Mouse (Mus musculus): ENCODE measurements around the gene Slc39a7. TPM values are rescaled to one million over a fixed set of nuclear protein-coding genes. Genes with fewer than 3 reads are reported as not detected.

The Slc39a7 gene
- polyA plus RNA-seq, 1 experiment from 2014 or later, result 227 TPM

GRCm38 (mm10) chr17:34028501-34029149 lies 2.9 kb downstream of the Slc39a7 start:
- no peak for DNase-seq (ENCODE audit: low spot score)
- no peaks in the 10 kb centered on the region for H3K9me3 ChIP-seq (replicated peaks)
- no peaks in the 10 kb centered on the region for H3K27me3 ChIP-seq (ENCODE audit: low read depth, poor library complexity, severe bottlenecking)
- H3K36me3 ChIP-seq, result peaks cover 41% of the 10 kb centered on the region
- peak overlapping the region; percentile 100 for H3K27ac ChIP-seq (replicated peaks)
- peak overlapping the region; percentile 99 for H3K4me3 ChIP-seq
- H3K4me1 ChIP-seq, result peaks cover 78% of the 10 kb centered on the region
- WGBS, result 47% methylated on average over 17 of the region's 17 CpGs

GRCm38 (mm10) chr17:34027656-34028223 lies 3.7 kb downstream of the Slc39a7 start, which contains the start of gene H2-Ke6:
H2-Ke6 (minus strand) TSS chr17:34028060.
- peaks cover 78% of the 10 kb centered on the region for H3K4me1 ChIP-seq

GRCm38 (mm10) chr17:34026917-34027655 lies 4.4 kb downstream of the Slc39a7 start:
- H3K27me3 ChIP-seq (ENCODE audit: low read depth, poor library complexity, severe bottlenecking), result no peaks in the 10 kb centered on the region
- peak; percentile 52 for DNase-seq (ENCODE audit: low spot score)
- 2% methylated on average over 36 of the region's 36 CpGs for WGBS
- H3K4me3 ChIP-seq, result peak overlapping the region; percentile 99
- H3K27ac ChIP-seq (replicated peaks), result peak overlapping the region; percentile 100
- H3K4me1 ChIP-seq, result peaks cover 78% of the 10 kb centered on the region
- H3K9me3 ChIP-seq (replicated peaks), result peaks cover 14% of the 10 kb centered on the region
- peaks cover 50% of the 10 kb centered on the region for H3K36me3 ChIP-seq

More at GRCm38 (mm10) chr17:34027656-34028223, 3.7 kb downstream of the Slc39a7 start, which contains the start of gene H2-Ke6:
- Histone ChIP-seq H3K27ac (replicated peaks) (peak within 1 kb of the TSS; percentile 100), H3K27me3 (ENCODE audit: low read depth, poor library complexity, severe bottlenecking) (no peaks in the 10 kb centered on the region), H3K4me3 (peak within 1 kb of the TSS; percentile 99), H3K9me3 (replicated peaks) (peaks cover 7% of the 10 kb centered on the region), H3K36me3 (peaks cover 44% of the 10 kb centered on the region)
- WGBS, result under 1% methylated on average over 49 of the region's 49 CpGs
- DNase-seq (ENCODE audit: low spot score), result peak; percentile 98

GRCm38 (mm10) chr17:34026221-34026620 lies 5.3 kb downstream of the Slc39a7 start:
- H3K27me3 ChIP-seq (ENCODE audit: low read depth, poor library complexity, severe bottlenecking), result no peaks in the 10 kb centered on the region
- 14% methylated on average over 2 of the region's 2 CpGs for WGBS
- H3K9me3 ChIP-seq (replicated peaks), result peaks cover 22% of the 10 kb centered on the region
- H3K4me3 ChIP-seq, result peak overlapping the region; percentile 99
- peak overlapping the region; percentile 100 for H3K27ac ChIP-seq (replicated peaks)
- no peak for DNase-seq (ENCODE audit: low spot score)
- H3K36me3 ChIP-seq, result peaks cover 59% of the 10 kb centered on the region
- H3K4me1 ChIP-seq, result peaks cover 80% of the 10 kb centered on the region

- DNase-seq (ENCODE audit: low spot score), result peak; percentile 99
- Histone ChIP-seq H3K4me1 (peaks cover 77% of the 10 kb centered on the region), H3K9me3 (replicated peaks) (peaks cover 26% of the 10 kb centered on the region), H3K27ac (replicated peaks) (peak overlapping the region; percentile 100), H3K4me3 (peak overlapping the region; percentile 99), H3K27me3 (ENCODE audit: low read depth, poor library complexity, severe bottlenecking) (no peaks in the 10 kb centered on the region), H3K36me3 (peaks cover 63% of the 10 kb centered on the region)
- WGBS, result 2% methylated on average over 7 of the region's 7 CpGs
Measured at GRCm38 (mm10) chr17:34025756-34026151, 5.7 kb downstream of the Slc39a7 start.

GRCm38 (mm10) chr17:34024861-34025755 lies 6.4 kb downstream of the Slc39a7 start:
- WGBS, result under 1% methylated on average over 57 of the region's 57 CpGs

GRCm38 (mm10) chr17:34024317-34024821 lies 7.1 kb downstream of the Slc39a7 start, which contains the start of gene Ring1:
Ring1 (minus strand) TSS chr17:34024680.
- peaks cover 63% of the 10 kb centered on the region for H3K36me3 ChIP-seq
- H3K4me3 ChIP-seq, result peak within 1 kb of the TSS; percentile 99
- H3K9me3 ChIP-seq (replicated peaks), result peaks cover 40% of the 10 kb centered on the region
- DNase-seq (ENCODE audit: low spot score), result peak; percentile 96
- H3K27ac ChIP-seq (replicated peaks), result peak within 1 kb of the TSS; percentile 100
- H3K4me1 ChIP-seq, result peaks cover 64% of the 10 kb centered on the region
- WGBS, result under 1% methylated on average over 50 of the region's 58 CpGs
- no peaks in the 10 kb centered on the region for H3K27me3 ChIP-seq (ENCODE audit: low read depth, poor library complexity, severe bottlenecking)

More at GRCm38 (mm10) chr17:34024861-34025755, 6.4 kb downstream of the Slc39a7 start:
- Histone ChIP-seq H3K4me3 (peak overlapping the region; percentile 99), H3K27ac (replicated peaks) (peak overlapping the region; percentile 100), H3K4me1 (peaks cover 71% of the 10 kb centered on the region), H3K27me3 (ENCODE audit: low read depth, poor library complexity, severe bottlenecking) (no peaks in the 10 kb centered on the region), H3K36me3 (peaks cover 63% of the 10 kb centered on the region), H3K9me3 (replicated peaks) (peaks cover 33% of the 10 kb centered on the region)
- peak; percentile 94 for DNase-seq (ENCODE audit: low spot score)

- peak overlapping the region; percentile 100 for H3K27ac ChIP-seq (replicated peaks)
- peaks cover 62% of the 10 kb centered on the region for H3K36me3 ChIP-seq
- peaks cover 57% of the 10 kb centered on the region for H3K4me1 ChIP-seq
- WGBS, result 68% methylated on average over 9 of the region's 9 CpGs
- no peak for DNase-seq (ENCODE audit: low spot score)
- H3K9me3 ChIP-seq (replicated peaks), result peaks cover 45% of the 10 kb centered on the region
- H3K4me3 ChIP-seq, result peak overlapping the region; percentile 99
- H3K27me3 ChIP-seq (ENCODE audit: low read depth, poor library complexity, severe bottlenecking), result no peaks in the 10 kb centered on the region
Measured at GRCm38 (mm10) chr17:34023678-34024077, 7.8 kb downstream of the Slc39a7 start.

GRCm38 (mm10) chr17:34022987-34023386 lies 8.5 kb downstream of the Slc39a7 start:
- Histone ChIP-seq H3K36me3 (peaks cover 60% of the 10 kb centered on the region), H3K4me3 (peak overlapping the region; percentile 99), H3K27me3 (ENCODE audit: low read depth, poor library complexity, severe bottlenecking) (no peaks in the 10 kb centered on the region), H3K27ac (replicated peaks) (peak overlapping the region; percentile 100), H3K9me3 (replicated peaks) (peaks cover 45% of the 10 kb centered on the region), H3K4me1 (peaks cover 50% of the 10 kb centered on the region)
- WGBS, result 97% methylated on average over 20 of the region's 20 CpGs
- no peak for DNase-seq (ENCODE audit: low spot score)

GRCm38 (mm10) chr17:34022414-34022783 lies 9.1 kb downstream of the Slc39a7 start:
- H3K4me3 ChIP-seq, result peak overlapping the region; percentile 99
- no peaks in the 10 kb centered on the region for H3K27me3 ChIP-seq (ENCODE audit: low read depth, poor library complexity, severe bottlenecking)
- peaks cover 63% of the 10 kb centered on the region for H3K36me3 ChIP-seq
- WGBS, result 95% methylated on average over 14 of the region's 14 CpGs
- H3K4me1 ChIP-seq, result peaks cover 45% of the 10 kb centered on the region
- H3K9me3 ChIP-seq (replicated peaks), result peaks cover 45% of the 10 kb centered on the region
- H3K27ac ChIP-seq (replicated peaks), result peak overlapping the region; percentile 100
- DNase-seq (ENCODE audit: low spot score), result no peak

GRCm38 (mm10) chr17:34021539-34022413 lies 9.7 kb downstream of the Slc39a7 start:
- no peak for DNase-seq (ENCODE audit: low spot score)
- Histone ChIP-seq H3K4me3 (peak overlapping the region; percentile 99), H3K27ac (replicated peaks) (peak overlapping the region; percentile 100), H3K27me3 (ENCODE audit: low read depth, poor library complexity, severe bottlenecking) (no peaks in the 10 kb centered on the region), H3K9me3 (replicated peaks) (peaks cover 48% of the 10 kb centered on the region), H3K4me1 (peaks cover 38% of the 10 kb centered on the region), H3K36me3 (peaks cover 68% of the 10 kb centered on the region)
- 94% methylated on average over 23 of the region's 23 CpGs for WGBS
